Mouse (Mus musculus) C2C12 (cell line): ENCODE measurements around the gene Dcun1d1. TPM values are rescaled to one million over a fixed set of nuclear protein-coding genes. Genes with fewer than 3 reads are reported as not detected.

Experiments used
- H3K27me3 ChIP-seq: one replicate; pipeline ENCODE4 v1.6.1; 2011; ENCODE audit not compliant: control insufficient read depth, insufficient read depth, insufficient read length
- H3K36me3 ChIP-seq: one replicate; pipeline ENCODE4 v1.6.1; 2011; ENCODE audit not compliant: control insufficient read depth, insufficient read depth
- H3K4me3 ChIP-seq: one replicate; pipeline ENCODE4 v1.5.1; 2011; ENCODE audit warnings: mild to moderate bottlenecking, control low read depth; ENCODE audit not compliant: poor library complexity, insufficient read depth, severe bottlenecking
- H3K79me2 ChIP-seq: one replicate; pipeline ENCODE4 v1.6.1; 2011; ENCODE audit not compliant: control insufficient read depth, insufficient read depth
- H3K79me3 ChIP-seq: one replicate; pipeline ENCODE4 v1.6.1; 2011; ENCODE audit warnings: low read depth, control low read depth
- H3ac ChIP-seq: one replicate; pipeline ENCODE3; 2011; ENCODE audit warnings: low read depth; ENCODE audit not compliant: control insufficient read depth, insufficient read length
- CEBPB ChIP-seq: IDR thresholded peaks from one replicate; pipeline ENCODE4 v1.6.1; 2011; ENCODE audit warnings: low read depth, mild to moderate bottlenecking, control low read depth, moderate library complexity
- CTCF ChIP-seq: IDR thresholded peaks from one replicate; pipeline ENCODE4 v1.5.1; 2011; ENCODE audit not compliant: control insufficient read depth, insufficient read depth, insufficient read length
- FOSL1 ChIP-seq: IDR thresholded peaks from one replicate; pipeline ENCODE4 v1.8.0; 2011; ENCODE audit warnings: mild to moderate bottlenecking, low read length; ENCODE audit not compliant: poor library complexity, insufficient read depth, severe bottlenecking
- MAX ChIP-seq: IDR thresholded peaks from one replicate; pipeline ENCODE4 v1.6.1; 2011; ENCODE audit warnings: mild to moderate bottlenecking, control low read depth
- MYOD1 ChIP-seq: IDR thresholded peaks from one replicate; pipeline ENCODE4 v1.6.1; 2011; ENCODE audit warnings: low read depth; ENCODE audit not compliant: control insufficient read depth, insufficient read length
- MYOG ChIP-seq: IDR thresholded peaks from one replicate; pipeline ENCODE4 v1.6.1; 2011; ENCODE audit not compliant: control insufficient read depth, insufficient read length; ENCODE audit errors: extremely low read depth
- USF1 ChIP-seq: IDR thresholded peaks from one replicate; pipeline ENCODE4 v1.6.1; 2011; ENCODE audit warnings: low read depth, mild to moderate bottlenecking, control low read depth, moderate library complexity
- polyA plus RNA-seq: library from polyadenylated mRNA; unstranded; fragments of >200 nt; fragmentation: generic; extraction: Trizol; gene quantifications from one replicate; pipeline ENCODE4 v1.2.1, GENCODE M21; 2012; ENCODE audit warnings: missing spikeins

Dcun1d1 gene
- polyA plus RNA-seq, 1 experiment: 13.2 TPM

GRCm38 (mm10) chr3:35929831-35930230, 7.4 kb downstream of the Dcun1d1 start:
- Histone ChIP-seq H3K27me3 (no peaks in the 10 kb centered on the region), H3K79me3 (peaks cover 68% of the 10 kb centered on the region), H3K79me2 (peaks cover 96% of the 10 kb centered on the region), H3K36me3 (no peaks in the 10 kb centered on the region), H3ac (no peak overlapping the region), H3K4me3 (no peak overlapping the region)
- TF ChIP-seq USF1 (no peak), CEBPB (no peak), FOSL1 (no peak), MAX (no peak), MYOD1 (no peak), CTCF (no peak), MYOG (no peak)

GRCm38 (mm10) chr3:35929406-35929805, 7.8 kb downstream of the Dcun1d1 start:
- H3K36me3 ChIP-seq: no peaks in the 10 kb centered on the region
- H3K27me3 ChIP-seq: no peaks in the 10 kb centered on the region
- peaks cover 69% of the 10 kb centered on the region for H3K79me3 ChIP-seq
- no peak for TF ChIP-seq USF1
- no peak for TF ChIP-seq MYOD1
- TF ChIP-seq CEBPB: no peak
- no peak for TF ChIP-seq FOSL1
- no peak for TF ChIP-seq MYOG
- no peak for TF ChIP-seq CTCF
- TF ChIP-seq MAX: no peak
- no peak overlapping the region for H3K4me3 ChIP-seq
- H3K79me2 ChIP-seq: peaks cover 96% of the 10 kb centered on the region
- H3ac ChIP-seq: no peak overlapping the region

GRCm38 (mm10) chr3:35925852-35926251, 11.4 kb downstream of the Dcun1d1 start:
- no peak overlapping the region for H3ac ChIP-seq
- peaks cover 98% of the 10 kb centered on the region for H3K79me2 ChIP-seq
- no peak for TF ChIP-seq USF1
- TF ChIP-seq MYOG: no peak
- no peak for TF ChIP-seq CTCF
- H3K27me3 ChIP-seq: no peaks in the 10 kb centered on the region
- H3K79me3 ChIP-seq: peaks cover 80% of the 10 kb centered on the region
- no peaks in the 10 kb centered on the region for H3K36me3 ChIP-seq
- H3K4me3 ChIP-seq: no peak overlapping the region

- Histone ChIP-seq H3K79me2 (peaks cover 96% of the 10 kb centered on the region), H3ac (no peak overlapping the region), H3K4me3 (no peak overlapping the region), H3K27me3 (no peaks in the 10 kb centered on the region), H3K79me3 (peaks cover 68% of the 10 kb centered on the region), H3K36me3 (no peaks in the 10 kb centered on the region)
- TF ChIP-seq MYOD1 (no peak), USF1 (no peak), MAX (no peak), MYOG (no peak), CEBPB (no peak), CTCF (no peak), FOSL1 (no peak)
Measured at GRCm38 (mm10) chr3:35924007-35924406, 13.2 kb downstream of the Dcun1d1 start.

- H3ac ChIP-seq: no peak overlapping the region
- peaks cover 63% of the 10 kb centered on the region for H3K79me3 ChIP-seq
- H3K4me3 ChIP-seq: no peak overlapping the region
- H3K27me3 ChIP-seq: no peaks in the 10 kb centered on the region
- peaks cover 93% of the 10 kb centered on the region for H3K79me2 ChIP-seq
- peaks cover 3% of the 10 kb centered on the region for H3K36me3 ChIP-seq
- TF ChIP-seq CTCF: no peak
- TF ChIP-seq CEBPB: no peak
- TF ChIP-seq MYOG: no peak
- TF ChIP-seq MYOD1: no peak
- no peak for TF ChIP-seq MAX
Measured at GRCm38 (mm10) chr3:35923495-35923894, 13.8 kb downstream of the Dcun1d1 start.

GRCm38 (mm10) chr3:35922522-35922921, 14.7 kb downstream of the Dcun1d1 start:
- no peak overlapping the region for H3K4me3 ChIP-seq

More at GRCm38 (mm10) chr3:35922522-35922921, 14.7 kb downstream of the Dcun1d1 start:
- Histone ChIP-seq H3ac (no peak overlapping the region), H3K27me3 (no peaks in the 10 kb centered on the region), H3K36me3 (peaks cover 12% of the 10 kb centered on the region), H3K79me3 (peaks cover 60% of the 10 kb centered on the region), H3K79me2 (peaks cover 84% of the 10 kb centered on the region)
- TF ChIP-seq CEBPB: no peak
- no peak for TF ChIP-seq MYOG
- TF ChIP-seq FOSL1: no peak
- TF ChIP-seq MYOD1: no peak
- TF ChIP-seq CTCF: no peak
- TF ChIP-seq USF1: no peak
- no peak for TF ChIP-seq MAX
